Mouse (Mus musculus) lung, adult 2 months (tissue): Measurements from ENCODE around the gene Vwc2. TPM values are rescaled to one million over a fixed set of nuclear protein-coding genes. Genes with fewer than 3 reads are reported as not detected.
A peak's percentile ranks its signal among the peaks of the same experiment; 100 is the strongest.

Experiments used
- DNase-seq: peaks from one replicate; pipeline ENCODE4 v3.0.0; 2022
- H3K4me1 ChIP-seq: fragments of 200-500 bp; 2 replicates; pipeline ENCODE4 v1.6.1; 2011; ENCODE audit warnings: low read length; ENCODE audit not compliant: control insufficient read depth, insufficient read depth
- H3K4me3 ChIP-seq: fragments of 200-500 bp; replicated peaks from 2 replicates; pipeline ENCODE3; 2011; ENCODE audit warnings: low read depth, mild to moderate bottlenecking, control low read depth, low read length; ENCODE audit errors: extremely low read depth
- CTCF ChIP-seq: fragments of 200-500 bp; IDR thresholded peaks from 2 replicates; pipeline ENCODE4 v1.5.1; 2011; ENCODE audit warnings: mild to moderate bottlenecking, low read length, control low read depth; ENCODE audit not compliant: insufficient read depth
- POLR2A ChIP-seq: fragments of 200-500 bp; IDR thresholded peaks from 2 replicates; pipeline ENCODE4 v1.6.1; 2011; ENCODE audit warnings: low read depth, mild to moderate bottlenecking, control low read depth, low read length, borderline replicate concordance; ENCODE audit errors: extremely low read depth
- WGBS: fragments of 180-500 bp; shearing (Covaris S2); methylation state at CpG from one replicate; pipeline ENCODE4 v1.1.7; 2018; 5-methylcytosine and 5-hydroxymethylcytosine counted together
- polyA plus RNA-seq: library from polyadenylated mRNA; depleted of rRNA; stranded (reverse); fragments of >200 nt; gene quantifications from 2 replicates; pipeline ENCODE4 v1.2.3, GENCODE M21; 2012

The Vwc2 gene
- polyA plus RNA-seq, 1 experiment, result 0.27 TPM

DNA sequence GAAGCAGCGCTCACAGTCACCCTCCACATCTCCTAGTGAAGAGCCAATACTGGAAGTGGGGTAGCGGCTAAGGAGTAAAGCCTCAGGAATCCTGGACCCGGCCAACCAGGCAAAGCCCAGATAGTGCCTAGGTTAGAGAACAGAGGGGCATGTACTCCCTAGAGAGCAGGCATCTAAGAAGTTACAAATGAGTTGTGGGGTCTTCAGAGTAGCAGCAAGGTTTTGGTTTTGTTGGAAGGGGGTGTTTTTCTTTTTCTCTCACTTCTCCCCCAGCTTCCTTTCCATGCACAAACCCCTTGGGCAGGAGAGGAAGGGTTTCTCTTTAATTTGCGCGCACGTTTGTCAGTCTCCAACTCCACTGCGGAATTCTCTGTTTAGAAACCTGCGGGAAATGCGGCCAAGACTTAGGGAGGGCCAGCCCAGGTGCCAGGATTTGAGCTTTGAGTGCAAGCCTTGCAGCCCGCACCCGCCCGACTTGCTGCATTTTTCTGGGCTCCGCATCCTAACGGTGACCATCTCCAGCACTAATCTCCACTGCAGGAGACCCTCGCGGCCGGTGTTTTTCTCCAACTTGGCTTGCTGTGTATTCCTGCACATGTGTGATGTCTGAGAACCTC lies 1.1 kb downstream of the Vwc2 start:
- WGBS, result under 1% methylated on average over 17 of the region's 17 CpGs
- no peaks in the 10 kb centered on the region for H3K4me1 ChIP-seq
- TF ChIP-seq CTCF (no peak), POLR2A (no peak)
- no peak for DNase-seq
- H3K4me3 ChIP-seq, result no peak overlapping the region

GRCm38 (mm10) chr11:11115648-11116590 lies 1.9 kb downstream of the Vwc2 start:
- 1% methylated on average over 93 of the region's 93 CpGs for WGBS
- no peak for DNase-seq
- TF ChIP-seq POLR2A, result no peak
- no peak for TF ChIP-seq CTCF
- H3K4me3 ChIP-seq, result no peak overlapping the region
- H3K4me1 ChIP-seq, result no peaks in the 10 kb centered on the region

DNA sequence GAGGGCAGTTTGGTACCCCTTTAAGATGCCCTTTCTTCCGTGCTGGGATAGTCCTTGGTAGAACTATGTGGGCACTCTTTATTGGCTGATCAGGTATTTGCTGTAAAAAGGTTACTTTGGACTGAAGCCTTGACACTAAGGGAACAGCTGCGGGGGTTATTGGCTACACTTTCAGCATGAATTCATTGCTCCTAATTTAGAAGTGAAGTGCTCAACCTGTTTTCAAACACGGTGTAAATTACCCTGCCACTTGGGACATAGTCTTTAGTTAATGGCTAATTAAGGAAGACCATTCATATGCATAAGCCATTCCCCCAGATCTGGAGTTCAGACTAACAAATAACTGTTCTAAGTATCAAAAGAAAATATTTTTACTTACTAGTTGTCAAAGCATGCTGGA lies 2.7 kb downstream of the Vwc2 start:
- H3K4me1 ChIP-seq, result no peaks in the 10 kb centered on the region
- 15% methylated on average over 3 of the region's 3 CpGs for WGBS
- no peak for TF ChIP-seq CTCF
- TF ChIP-seq POLR2A, result no peak
- H3K4me3 ChIP-seq, result no peak overlapping the region
- DNase-seq, result no peak

DNA sequence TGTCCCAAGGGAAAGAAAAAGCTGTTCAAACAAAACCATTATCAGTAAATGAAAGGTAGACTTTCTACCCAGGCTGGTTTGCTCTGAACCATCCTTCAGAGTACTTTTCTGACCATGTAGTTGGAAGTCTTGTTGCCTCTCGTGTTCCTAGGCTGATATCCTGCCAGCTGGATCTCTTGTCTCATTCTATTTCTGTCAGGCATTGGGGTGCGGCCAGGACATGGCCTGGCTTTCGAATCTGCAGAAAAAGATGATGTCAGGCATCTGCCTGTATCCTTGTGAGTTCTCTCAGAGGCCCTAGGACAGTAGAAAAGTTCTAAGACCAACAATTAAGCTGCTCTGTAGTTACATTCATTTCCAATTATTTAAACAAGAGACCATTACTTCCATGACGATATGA lies 8.8 kb downstream of the Vwc2 start:
- DNase-seq, result no peak
- TF ChIP-seq POLR2A, result no peak
- no peak for TF ChIP-seq CTCF
- 51% methylated on average over 4 of the region's 4 CpGs for WGBS
- Histone ChIP-seq H3K4me1 (no peaks in the 10 kb centered on the region), H3K4me3 (no peak overlapping the region)

DNA sequence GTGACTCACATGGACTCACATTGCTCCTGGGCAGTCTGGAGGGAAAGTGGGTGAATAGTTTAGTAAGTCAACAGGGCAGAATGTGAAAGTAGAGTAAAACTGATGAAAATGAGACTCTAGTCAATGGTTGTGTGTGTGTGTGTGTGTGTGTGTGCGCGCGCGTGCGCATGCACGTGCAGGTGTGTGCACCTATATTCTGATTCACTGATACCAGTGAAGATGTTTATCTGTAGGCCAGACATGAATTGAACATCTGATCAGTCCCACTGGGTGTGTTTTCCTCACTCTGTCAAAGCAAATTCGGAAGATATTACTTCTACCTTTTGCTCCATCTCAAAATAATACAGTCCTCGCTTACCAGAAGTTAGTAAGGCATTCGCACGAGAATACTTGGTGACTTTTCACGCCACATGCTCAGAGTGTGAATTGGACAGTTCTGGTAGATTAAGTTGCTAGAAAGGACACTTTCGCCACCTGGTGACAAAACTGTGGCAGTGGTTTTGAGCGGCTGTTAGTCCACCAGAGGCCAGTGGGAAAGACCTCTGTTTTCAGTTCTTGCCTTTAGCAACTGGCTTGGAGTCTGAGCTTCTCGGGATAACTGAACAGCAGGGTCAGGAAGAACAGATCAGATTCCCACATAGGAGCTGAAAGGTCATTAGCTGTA lies 17.5 kb downstream of the Vwc2 start:
- WGBS, result 54% methylated on average over 14 of the region's 14 CpGs
- TF ChIP-seq POLR2A (no peak), CTCF (peak; percentile 40; the same call in 1 of the 2 replicates)
- H3K4me3 ChIP-seq, result no peak overlapping the region
- no peaks in the 10 kb centered on the region for H3K4me1 ChIP-seq
- DNase-seq, result no peak

- DNase-seq, result no peak
- TF ChIP-seq POLR2A, result no peak
- no peak for TF ChIP-seq CTCF
- no peak overlapping the region for H3K4me3 ChIP-seq
- H3K4me1 ChIP-seq, result no peaks in the 10 kb centered on the region
Observed at GRCm38 (mm10) chr11:11140622-11141021, 26.6 kb downstream of the Vwc2 start.

DNA sequence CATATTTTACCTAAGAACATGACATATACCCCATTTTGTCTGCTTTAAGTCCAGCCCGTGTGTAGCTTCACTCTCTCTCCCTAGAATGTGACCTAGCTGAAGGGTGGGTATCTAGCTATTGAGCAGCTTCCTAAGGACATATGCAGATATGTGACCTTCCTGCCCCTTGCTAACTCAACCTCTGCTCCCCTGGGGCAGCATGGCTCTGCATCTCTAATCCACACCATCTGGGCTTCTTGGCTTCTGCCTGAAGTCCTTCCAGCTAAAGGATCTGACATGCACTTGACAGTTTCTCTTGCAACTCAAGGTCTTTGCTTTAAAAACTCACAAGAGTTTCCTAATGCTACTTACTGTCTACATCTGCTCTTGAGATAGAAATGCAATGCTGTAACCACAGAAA lies 38.7 kb downstream of the Vwc2 start:
- no peak for TF ChIP-seq CTCF
- TF ChIP-seq POLR2A, result no peak
- DNase-seq, result no peak
- H3K4me3 ChIP-seq, result no peak overlapping the region
- WGBS, result 53% methylated on average over 1 of the region's 1 CpGs
- no peaks in the 10 kb centered on the region for H3K4me1 ChIP-seq

GRCm38 (mm10) chr11:11171396-11171795 lies 57.4 kb downstream of the Vwc2 start:
- no peak for DNase-seq
- no peak overlapping the region for H3K4me3 ChIP-seq
- no peaks in the 10 kb centered on the region for H3K4me1 ChIP-seq
- 77% methylated on average over 4 of the region's 4 CpGs for WGBS
- no peak for TF ChIP-seq CTCF
- no peak for TF ChIP-seq POLR2A

- no peaks in the 10 kb centered on the region for H3K4me1 ChIP-seq
- WGBS, result 47% methylated on average over 2 of the region's 2 CpGs
- no peak overlapping the region for H3K4me3 ChIP-seq
- TF ChIP-seq CTCF, result no peak
- no peak for TF ChIP-seq POLR2A
- no peak for DNase-seq
Observed at GRCm38 (mm10) chr11:11175259-11175658, 61.2 kb downstream of the Vwc2 start.
